Mouse (Mus musculus) bone marrow macrophage, adult 2 months (primary cell): Measurements from ENCODE around the gene Mgat4b. TPM values are rescaled to one million over a fixed set of nuclear protein-coding genes. Genes with fewer than 3 reads are reported as not detected.

Experiments used
- H3K27ac ChIP-seq: 2 replicates; pipeline ENCODE4 v1.5.1; 2012; ENCODE audit warnings: low read depth, low read length; ENCODE audit not compliant: insufficient read depth
- H3K4me1 ChIP-seq: 2 replicates; pipeline ENCODE4 v1.6.1; 2012; ENCODE audit warnings: low read length; ENCODE audit not compliant: control insufficient read depth, insufficient read depth
- H3K4me3 ChIP-seq: 2 replicates; pipeline ENCODE4 v1.5.1; 2012; ENCODE audit warnings: mild to moderate bottlenecking, low read length, moderate library complexity; ENCODE audit not compliant: insufficient read depth
- CTCF ChIP-seq: IDR thresholded peaks from 2 replicates; pipeline ENCODE4 v1.5.1; 2012; ENCODE audit warnings: low read depth, mild to moderate bottlenecking, low read length, moderate library complexity
- POLR2A ChIP-seq: IDR thresholded peaks from 2 replicates; pipeline ENCODE4 v1.6.1; 2012; ENCODE audit warnings: mild to moderate bottlenecking, low read depth, low read length, borderline replicate concordance
- polyA plus RNA-seq: library from polyadenylated mRNA; stranded (reverse); fragments of >200 nt; gene quantifications from 2 replicates; pipeline ENCODE4 v1.2.4, GENCODE M21; 2012; ENCODE audit not compliant: missing spikeins, insufficient read depth, insufficient read length

Mgat4b gene
- polyA plus RNA-seq, 1 experiment, result 54.0 TPM

- Histone ChIP-seq H3K4me1 (peaks cover 34% of the 10 kb centered on the region), H3K27ac (no peak overlapping the region), H3K4me3 (no peak overlapping the region)
- TF ChIP-seq CTCF (no peak), POLR2A (no peak)
These were observed 34.6 kb downstream of the Mgat4b start for GRCm38 (mm10) chr11:50245269-50245668.

GRCm38 (mm10) chr11:50248473-50249171 is 37.9 kb downstream of the Mgat4b start:
- Histone ChIP-seq H3K4me1 (peaks cover 43% of the 10 kb centered on the region), H3K27ac (no peak overlapping the region), H3K4me3 (no peak overlapping the region)
- TF ChIP-seq POLR2A, result no peak

- TF ChIP-seq CTCF, result no peak
- Histone ChIP-seq H3K27ac (peak overlapping the region; percentile 5; the same call in 1 of the 2 replicates), H3K4me3 (no peak overlapping the region), H3K4me1 (peaks cover 25% of the 10 kb centered on the region)
These were observed 41.5 kb downstream of the Mgat4b start for GRCm38 (mm10) chr11:50252166-50252565.

- Histone ChIP-seq H3K4me3 (no peak overlapping the region), H3K4me1 (peaks cover 25% of the 10 kb centered on the region), H3K27ac (no peak overlapping the region)
- no peak for TF ChIP-seq POLR2A
- TF ChIP-seq CTCF, result no peak
These were observed 42.1 kb downstream of the Mgat4b start for GRCm38 (mm10) chr11:50252684-50253265.

GRCm38 (mm10) chr11:50253393-50253792 is 42.7 kb downstream of the Mgat4b start:
- TF ChIP-seq POLR2A (no peak), CTCF (no peak)
- H3K4me3 ChIP-seq, result no peak overlapping the region
- peaks cover 25% of the 10 kb centered on the region for H3K4me1 ChIP-seq
- no peak overlapping the region for H3K27ac ChIP-seq

GRCm38 (mm10) chr11:50254010-50254580 is 43.4 kb downstream of the Mgat4b start:
- TF ChIP-seq POLR2A, result no peak
- TF ChIP-seq CTCF, result no peak
- H3K27ac ChIP-seq, result no peak overlapping the region
- H3K4me1 ChIP-seq, result peaks cover 25% of the 10 kb centered on the region
- H3K4me3 ChIP-seq, result no peak overlapping the region

- no peak overlapping the region for H3K4me3 ChIP-seq
- no peak overlapping the region for H3K27ac ChIP-seq
- no peak for TF ChIP-seq CTCF
- H3K4me1 ChIP-seq, result peaks cover 21% of the 10 kb centered on the region
These were observed 45.9 kb downstream of the Mgat4b start for GRCm38 (mm10) chr11:50256615-50257014.

- H3K27ac ChIP-seq, result no peak overlapping the region
- TF ChIP-seq CTCF (no peak), POLR2A (no peak)
- H3K4me1 ChIP-seq, result peaks cover 10% of the 10 kb centered on the region
- H3K4me3 ChIP-seq, result no peak overlapping the region
These were observed 47.6 kb downstream of the Mgat4b start for GRCm38 (mm10) chr11:50258310-50258709.

- Histone ChIP-seq H3K4me1 (peaks cover 10% of the 10 kb centered on the region), H3K4me3 (no peak overlapping the region), H3K27ac (no peak overlapping the region)
- TF ChIP-seq POLR2A (no peak), CTCF (peak; percentile 55)
These were observed 51.3 kb downstream of the Mgat4b start for GRCm38 (mm10) chr11:50262020-50262419.

- Histone ChIP-seq H3K27ac (no peak overlapping the region), H3K4me3 (no peak overlapping the region), H3K4me1 (peaks cover 10% of the 10 kb centered on the region)
- TF ChIP-seq POLR2A (no peak), CTCF (no peak)
These were observed 52.5 kb downstream of the Mgat4b start for GRCm38 (mm10) chr11:50263198-50263597.

- H3K4me1 ChIP-seq, result no peaks in the 10 kb centered on the region
- H3K4me3 ChIP-seq, result no peak overlapping the region
- H3K27ac ChIP-seq, result no peak overlapping the region
- TF ChIP-seq POLR2A, result no peak
- no peak for TF ChIP-seq CTCF
These were observed 55.2 kb downstream of the Mgat4b start for GRCm38 (mm10) chr11:50265931-50266330.
